Mouse (Mus musculus) c-Kit-negative CD71-positive TER-119-positive erythroid progenitor cells, embryonic 14.5 days (primary cell): ENCODE measurements around the gene Ppfibp1.

ENCODE experiments used
- DNase-seq: peaks from one replicate; pipeline ENCODE4 v3.0.0-alpha.2; 2013; ENCODE audit warnings: low read depth, low spot score

The Ppfibp1 gene

DNA sequence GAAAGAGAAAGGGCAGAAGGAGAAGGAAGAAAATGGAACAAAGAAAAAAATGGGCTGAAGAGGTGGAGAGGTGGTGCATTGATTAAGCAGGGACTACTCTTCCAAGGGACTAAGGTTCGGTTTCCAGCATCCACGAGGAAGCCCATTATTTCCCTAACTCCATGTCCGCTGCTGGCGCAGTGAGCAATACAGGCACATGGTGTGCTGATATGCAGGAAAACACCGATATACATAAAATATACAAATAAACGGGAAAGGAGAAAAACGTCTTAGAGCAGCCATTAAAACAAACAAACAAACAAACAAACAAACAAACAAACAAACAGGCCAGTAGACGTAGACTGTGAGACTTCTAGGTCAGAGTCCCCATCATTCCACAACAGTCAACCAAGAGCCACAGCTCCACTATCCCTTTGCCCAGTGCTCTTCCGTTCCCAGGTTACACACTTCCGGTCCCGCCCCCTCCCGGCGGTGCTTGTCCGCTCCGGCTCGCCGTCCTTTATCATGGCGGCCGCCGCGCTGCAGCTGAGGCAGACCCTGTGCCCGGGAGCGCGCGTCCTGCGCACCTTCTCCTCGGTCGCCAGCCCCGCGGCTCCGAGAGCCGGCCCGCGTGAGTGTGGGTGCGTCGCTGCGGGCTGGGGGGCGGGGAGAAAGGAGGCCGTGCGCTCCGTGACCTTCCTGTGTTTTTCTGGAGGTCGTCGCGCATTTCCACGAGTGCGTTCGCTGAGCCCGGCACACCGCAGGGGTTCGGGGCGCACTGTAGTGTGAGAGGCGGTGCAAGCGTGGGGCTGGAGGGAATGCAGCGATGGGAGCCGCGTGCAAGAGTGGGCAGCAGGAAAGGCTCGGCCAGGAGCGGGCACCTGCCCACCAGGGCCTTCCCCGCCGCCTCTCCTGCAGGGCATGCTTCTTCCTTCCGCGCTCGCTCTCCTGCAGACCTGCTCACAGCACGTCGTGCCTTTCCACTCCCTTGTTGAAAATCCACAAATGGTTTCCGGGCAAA is 154.3 kb downstream of the Ppfibp1 start, which contains the start of gene Mrps35:
Gene Mrps35, plus strand, starts transcription at position 474 of the 1,000 bp plus-strand sequence.
- peak; percentile 73 for DNase-seq

DNA sequence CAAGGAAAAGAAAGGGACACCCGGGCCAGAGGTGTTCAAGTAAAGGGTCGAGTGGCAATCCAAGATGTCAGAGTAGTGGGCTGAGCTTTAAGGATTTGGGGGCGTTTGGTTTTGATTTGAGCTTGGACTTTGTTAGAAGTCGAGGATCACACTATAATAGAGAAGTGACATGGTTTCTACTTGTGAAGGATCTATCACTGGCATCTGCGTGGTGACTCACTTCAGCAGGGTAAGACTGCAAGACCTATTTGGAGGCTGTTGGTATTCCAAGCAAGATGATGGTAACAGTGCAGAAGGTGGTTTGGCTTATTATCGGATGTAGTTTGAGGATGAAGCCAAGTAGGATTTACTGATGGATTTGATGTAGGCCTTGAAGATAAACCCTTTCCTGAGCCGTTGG is 155.3 kb downstream of the Ppfibp1 start:
- DNase-seq = no peak

DNA sequence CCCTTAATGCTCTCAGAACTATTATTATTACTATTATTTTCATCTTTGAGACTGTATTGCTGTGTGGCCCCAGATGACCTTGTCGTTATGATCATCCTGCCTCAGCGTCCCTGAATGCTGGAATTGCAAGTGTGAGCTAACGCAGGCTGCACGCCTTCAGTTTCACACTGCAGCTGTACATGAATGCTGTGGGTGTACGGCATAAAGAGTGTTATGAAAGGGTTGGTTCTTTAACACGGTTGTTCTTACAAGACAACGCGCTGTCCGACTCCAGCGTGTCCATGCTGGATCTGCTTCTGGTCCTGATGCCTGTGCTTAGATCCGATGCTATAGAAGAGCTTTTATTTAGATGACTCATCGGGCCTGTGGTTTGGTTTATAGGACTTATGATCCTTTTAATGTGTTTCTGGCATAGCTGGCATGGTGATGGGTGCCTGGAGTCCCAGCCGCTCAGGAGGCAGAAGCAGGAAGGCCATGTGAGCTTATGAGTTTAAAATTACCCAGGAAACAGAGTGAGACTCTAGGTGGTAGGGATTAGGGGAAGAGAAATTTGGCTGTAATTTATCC is 161.0 kb downstream of the Ppfibp1 start:
- DNase-seq = no peak

GRCm38 (mm10) chr6:147051666-147052065 is 163.4 kb downstream of the Ppfibp1 start:
- no peak for DNase-seq

DNA sequence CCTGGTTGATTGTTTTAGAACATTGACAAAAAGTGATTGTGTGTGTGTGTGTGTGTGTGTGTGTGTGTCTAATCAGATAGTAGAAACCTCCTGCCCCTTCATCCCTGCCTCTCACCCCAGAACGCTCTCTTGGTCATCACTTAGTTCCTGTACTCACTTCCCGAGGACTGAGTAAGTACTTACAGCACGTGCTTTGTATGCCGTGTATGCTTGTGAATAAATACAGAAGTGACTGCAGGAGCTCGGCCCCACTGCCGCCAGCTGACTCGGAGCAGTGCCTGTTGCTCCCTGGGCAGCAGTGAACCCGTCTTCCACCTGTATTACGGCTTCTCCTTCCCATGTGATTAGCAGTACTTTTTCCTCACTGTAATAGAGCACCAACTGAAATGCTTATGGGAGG is 164.2 kb downstream of the Ppfibp1 start:
- DNase-seq = no peak

- no peak for DNase-seq
These were observed 165.7 kb downstream of the Ppfibp1 start for GRCm38 (mm10) chr6:147053785-147054646.

DNA sequence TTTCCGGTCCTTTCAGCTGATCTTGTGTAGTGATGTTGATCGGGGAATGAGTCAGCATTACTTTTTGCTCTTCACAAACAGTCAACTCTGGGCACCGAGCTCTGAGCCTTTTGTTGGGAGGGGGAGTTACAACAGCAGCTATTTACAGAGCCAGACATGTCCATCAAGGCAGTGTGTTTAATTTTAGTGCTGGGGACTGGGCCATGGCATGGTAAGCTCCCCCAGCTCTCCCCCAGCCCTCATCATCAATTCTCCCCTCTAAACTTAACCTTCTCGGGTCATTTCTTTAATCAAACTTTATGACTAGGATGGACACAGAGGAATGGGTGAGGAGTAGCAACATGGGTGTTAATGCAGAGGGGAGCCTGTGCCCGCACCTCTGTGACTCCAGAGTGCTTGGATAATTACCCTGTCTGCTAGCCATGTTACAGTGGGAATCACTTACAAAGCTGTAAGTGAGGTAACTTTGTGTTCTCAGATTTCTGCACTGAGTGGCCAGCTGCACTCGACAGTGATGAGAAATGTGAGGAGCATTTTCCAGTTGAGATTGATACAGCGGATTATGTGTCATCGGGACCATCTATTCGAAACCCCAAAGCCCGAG is 167.2 kb downstream of the Ppfibp1 start:
- DNase-seq = no peak

- no peak for DNase-seq
These were observed 171.0 kb downstream of the Ppfibp1 start for GRCm38 (mm10) chr6:147059326-147059725.

GRCm38 (mm10) chr6:147061630-147062029 is 173.3 kb downstream of the Ppfibp1 start:
- DNase-seq = no peak

GRCm38 (mm10) chr6:147062034-147062433 is 173.7 kb downstream of the Ppfibp1 start:
- no peak for DNase-seq

GRCm38 (mm10) chr6:147062694-147063093 is 174.4 kb downstream of the Ppfibp1 start:
- DNase-seq = no peak

GRCm38 (mm10) chr6:147064226-147064943 is 176.1 kb downstream of the Ppfibp1 start:
- no peak for DNase-seq

GRCm38 (mm10) chr6:147064944-147065261 is 176.6 kb downstream of the Ppfibp1 start:
- no peak for DNase-seq

GRCm38 (mm10) chr6:147075808-147076387 is 187.6 kb downstream of the Ppfibp1 start:
- DNase-seq = no peak

- no peak for DNase-seq
These were observed 188.6 kb downstream of the Ppfibp1 start for GRCm38 (mm10) chr6:147076878-147077277.

DNA sequence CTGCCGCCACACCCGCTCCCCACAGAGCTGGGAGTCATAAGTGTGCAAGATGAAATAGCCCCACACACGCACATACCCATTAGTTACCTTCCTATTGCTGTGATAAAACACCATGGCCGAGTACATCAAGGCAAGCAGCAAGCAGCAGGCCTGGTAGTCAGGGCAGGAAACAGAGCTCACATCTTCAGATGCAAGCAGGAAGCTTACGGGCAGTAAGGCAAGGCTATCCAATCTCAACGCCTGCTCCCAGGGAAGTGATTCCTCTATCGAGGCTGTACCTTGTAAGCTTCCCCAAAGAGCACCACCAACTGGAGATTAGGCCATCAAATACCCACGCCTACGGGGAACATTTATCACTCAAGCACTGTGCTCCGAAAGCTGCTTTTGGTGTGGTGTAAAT is 191.6 kb downstream of the Ppfibp1 start:
- no peak for DNase-seq
